Mouse (Mus musculus) embryonic fibroblast, embryonic 13.5 days (primary cell): ENCODE measurements around the gene Helt.

Experiments used
- CTCF ChIP-seq: IDR thresholded peaks from 2 replicates; pipeline ENCODE4 v1.5.1; 2011; ENCODE audit warnings: mild to moderate bottlenecking, control low read depth, low read length, moderate library complexity, borderline replicate concordance; ENCODE audit not compliant: insufficient read depth
- POLR2A ChIP-seq: IDR thresholded peaks from 2 replicates; pipeline ENCODE4 v1.6.1; 2011; ENCODE audit warnings: low read depth, mild to moderate bottlenecking, control low read depth, low read length, moderate library complexity

DNA sequence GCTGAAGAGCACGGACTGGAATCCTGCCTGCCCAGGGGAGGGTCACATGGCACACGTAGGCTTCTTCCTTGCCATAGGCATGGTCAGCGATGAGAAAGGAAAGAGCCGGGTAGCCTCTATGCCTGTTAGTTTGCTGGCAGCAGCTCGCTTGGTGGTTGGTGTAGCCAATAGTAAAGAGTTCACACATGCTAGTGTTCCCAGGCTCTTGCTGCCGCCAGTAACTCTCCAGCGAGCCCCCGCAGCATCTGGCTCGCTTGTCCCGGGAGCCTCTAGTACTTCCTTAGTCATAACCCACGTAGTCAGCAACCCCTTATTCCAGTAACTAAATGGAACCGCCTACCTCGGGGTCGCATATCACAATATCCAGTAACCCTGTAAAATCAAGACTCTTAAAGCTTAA lies 17.5 kb downstream of the Helt start:
- no peak for TF ChIP-seq POLR2A
- TF ChIP-seq CTCF, result no peak
